Mouse (Mus musculus) ovary, postnatal 36 days (tissue): ENCODE results near the gene Ptma.
"Not testable (repeated sequence)": the region's sequence is repeated elsewhere in the genome, so short reads cannot be mapped to it uniquely, and the experiment has no call there.

Source experiments
- DNase-seq: peaks from one replicate; pipeline ENCODE4 v3.0.0; 2022; ENCODE audit warnings: low spot score, mixed read lengths

Gene Ptma

GRCm38 (mm10) chr1:86526116-86526788 lies at the start of gene Ptma:
TSS of gene Ptma (plus strand) at chr1:86526726.
- peak; percentile 99 for DNase-seq

DNA sequence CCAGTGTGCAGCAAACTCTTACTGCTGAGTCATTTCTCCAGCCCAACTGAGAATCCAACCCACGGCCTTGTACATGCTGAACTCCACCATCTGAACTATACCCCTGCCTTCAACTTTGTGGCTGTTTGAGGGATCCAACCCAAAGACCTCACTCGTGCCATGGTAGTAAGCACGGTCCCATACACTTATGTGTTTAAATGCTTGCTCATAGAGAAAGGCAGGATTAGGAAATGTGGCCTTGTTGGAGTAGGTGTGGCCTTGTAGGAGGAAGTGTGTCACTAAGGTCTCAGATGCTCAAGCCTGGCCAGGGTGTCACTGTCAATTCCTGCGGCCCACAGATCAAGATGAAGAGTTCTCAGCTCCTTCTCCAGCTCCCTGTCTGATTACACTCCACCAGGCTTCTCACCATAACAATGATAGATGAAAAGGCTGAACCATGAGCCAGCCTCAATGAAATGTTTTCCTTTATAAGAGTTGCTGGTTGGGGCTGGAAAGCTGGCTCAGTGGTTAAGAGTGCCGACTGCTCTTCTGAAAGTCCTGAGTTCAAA lies 48.7 kb upstream of the Ptma start:
- DNase-seq = no peak

DNA sequence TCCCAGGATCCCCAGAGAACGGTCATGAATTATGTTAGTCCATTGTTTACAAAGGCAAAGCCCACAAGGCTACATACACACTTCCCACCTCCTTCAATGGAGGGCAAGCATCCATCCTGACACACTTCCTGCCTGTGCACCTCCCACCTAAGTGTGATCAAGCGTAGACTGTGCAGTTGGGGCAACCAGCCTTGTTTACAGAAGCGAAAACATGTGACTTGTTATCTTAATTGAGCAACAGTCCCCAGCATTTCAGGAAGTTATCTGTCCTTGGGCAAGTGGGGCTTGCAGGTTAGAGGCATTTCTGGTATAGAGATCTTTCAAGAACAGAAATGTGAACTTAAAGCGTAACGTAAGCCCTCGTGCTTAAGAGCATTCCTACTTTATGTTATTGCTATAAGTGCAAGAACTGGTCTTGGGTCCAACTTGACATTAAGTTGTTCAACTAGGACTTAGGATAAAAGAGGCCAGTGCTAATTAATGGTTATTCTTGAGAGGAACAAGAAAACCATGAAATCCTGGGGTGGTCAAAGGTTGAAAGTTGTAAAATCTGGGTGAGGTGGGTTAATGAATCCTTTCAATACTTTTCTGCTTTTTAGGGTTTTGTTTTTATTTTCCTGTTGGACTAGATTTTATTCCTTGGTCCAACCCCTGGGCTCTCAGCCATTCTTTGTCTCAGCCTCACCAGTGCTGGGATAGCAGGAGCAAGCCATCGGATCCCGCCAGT lies 47.3 kb upstream of the Ptma start:
- no peak for DNase-seq

GRCm38 (mm10) chr1:86480288-86480687 lies 46.2 kb upstream of the Ptma start:
- no peak for DNase-seq

- DNase-seq = no peak
Measured at GRCm38 (mm10) chr1:86480735-86481447, 45.6 kb upstream of the Ptma start.

GRCm38 (mm10) chr1:86481468-86481867 lies 45.1 kb upstream of the Ptma start:
- DNase-seq = no peak

- no peak for DNase-seq
Measured at GRCm38 (mm10) chr1:86482288-86482687, 44.2 kb upstream of the Ptma start.

- no peak for DNase-seq
Measured at GRCm38 (mm10) chr1:86482761-86483160, 43.8 kb upstream of the Ptma start.

DNA sequence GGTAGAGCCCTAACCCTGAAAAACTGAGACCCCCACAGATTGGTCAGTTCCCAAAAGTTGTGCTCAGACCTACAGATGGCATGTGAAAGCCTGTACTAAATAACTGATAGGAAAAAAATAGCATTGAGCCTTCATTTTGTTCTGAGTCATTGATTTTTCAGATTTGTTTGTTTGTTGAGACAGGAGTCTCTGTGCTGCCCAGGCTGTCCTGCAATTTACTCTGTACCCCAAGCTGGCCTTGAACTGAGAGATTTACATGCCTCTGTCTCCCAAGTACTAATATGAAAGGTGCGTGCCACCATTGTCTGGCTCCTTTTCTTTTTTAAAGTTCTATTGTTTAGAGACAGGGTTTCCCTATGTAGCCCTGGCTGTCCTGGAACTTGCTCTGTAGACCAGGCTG lies 41.2 kb upstream of the Ptma start:
- DNase-seq = no peak

- not testable (repeated sequence) for DNase-seq
Measured at GRCm38 (mm10) chr1:86485858-86486257, 40.7 kb upstream of the Ptma start.

DNA sequence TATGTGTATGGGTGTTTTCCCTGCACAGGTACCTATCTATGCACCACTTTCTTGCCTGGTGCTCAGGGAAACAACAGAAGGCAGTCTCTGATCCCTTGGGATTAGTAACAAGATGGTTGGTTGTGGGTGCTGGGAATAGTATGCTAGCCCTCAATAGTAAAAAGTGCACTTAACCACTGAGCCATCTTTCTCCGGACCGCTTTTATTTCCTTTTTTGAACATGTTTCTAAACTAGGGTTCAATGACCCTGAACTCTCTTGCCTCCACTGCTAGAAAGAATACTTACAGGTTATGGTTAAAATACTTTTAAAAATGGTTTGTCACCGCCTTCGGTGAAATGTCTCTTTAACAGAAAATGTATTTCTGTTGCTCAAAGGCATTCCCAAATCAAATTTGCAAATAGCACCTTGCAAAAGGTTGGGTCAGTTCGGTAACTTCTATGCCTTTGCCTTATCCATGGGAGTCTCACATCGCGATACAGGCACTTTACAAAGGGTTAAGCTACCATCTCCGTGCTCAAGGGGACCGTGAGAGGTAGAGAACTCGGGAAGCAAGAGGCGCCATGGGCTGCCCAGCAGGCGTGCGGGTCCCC lies 39.7 kb upstream of the Ptma start:
- no peak for DNase-seq

DNA sequence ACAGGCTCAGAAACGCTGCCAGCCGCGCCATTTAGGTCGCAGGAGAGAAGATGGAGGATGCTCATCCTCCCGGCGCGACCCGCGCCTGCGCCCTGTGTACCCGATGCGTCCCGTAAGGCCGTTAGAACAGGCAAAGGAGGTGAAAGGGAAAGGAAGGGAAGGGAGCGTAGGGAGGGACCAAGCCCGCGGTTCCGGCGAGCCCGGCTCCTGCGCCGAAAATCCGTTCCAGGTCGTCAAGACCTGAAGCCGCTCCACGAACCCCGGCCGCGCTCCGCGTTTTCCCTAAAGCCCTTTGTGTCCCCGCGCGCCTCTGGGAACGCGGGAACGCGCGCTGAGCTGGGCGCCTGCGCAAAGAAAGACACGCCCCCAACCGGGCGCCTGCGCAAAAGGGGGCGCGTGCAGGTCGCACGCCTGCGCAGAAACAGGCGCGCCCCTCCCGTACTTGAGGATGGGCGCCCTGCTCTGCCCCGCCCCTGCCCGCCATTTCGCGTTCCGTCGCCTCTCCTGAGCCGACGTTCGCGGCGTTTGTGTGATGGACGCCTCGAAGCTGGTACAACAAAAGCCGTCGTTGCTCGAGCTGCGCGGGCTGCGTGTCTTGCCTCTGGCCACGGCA lies 39.1 kb upstream of the Ptma start:
- DNase-seq = peak; percentile 100

GRCm38 (mm10) chr1:86487908-86488314 lies 38.6 kb upstream of the Ptma start:
- DNase-seq = no peak

DNA sequence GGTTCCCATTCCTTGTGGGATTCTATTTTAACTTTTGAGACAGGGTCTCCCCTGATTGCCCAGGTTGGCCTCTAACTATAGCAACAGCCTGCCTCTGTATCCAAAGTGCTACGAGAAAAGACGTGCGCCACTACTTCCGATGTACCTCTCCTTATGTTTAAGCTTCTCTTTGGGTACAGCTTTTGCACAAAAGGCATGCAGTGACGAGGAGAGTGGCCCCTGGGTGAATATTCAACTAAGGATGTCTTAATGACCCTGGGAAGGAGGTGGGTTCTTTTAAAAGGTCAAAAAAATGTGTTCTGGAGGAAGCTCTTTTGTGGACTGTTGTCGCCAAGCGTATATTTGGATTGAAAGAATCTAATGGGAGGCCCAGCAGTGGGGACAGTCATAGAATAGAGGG lies 38.2 kb upstream of the Ptma start:
- no peak for DNase-seq

DNA sequence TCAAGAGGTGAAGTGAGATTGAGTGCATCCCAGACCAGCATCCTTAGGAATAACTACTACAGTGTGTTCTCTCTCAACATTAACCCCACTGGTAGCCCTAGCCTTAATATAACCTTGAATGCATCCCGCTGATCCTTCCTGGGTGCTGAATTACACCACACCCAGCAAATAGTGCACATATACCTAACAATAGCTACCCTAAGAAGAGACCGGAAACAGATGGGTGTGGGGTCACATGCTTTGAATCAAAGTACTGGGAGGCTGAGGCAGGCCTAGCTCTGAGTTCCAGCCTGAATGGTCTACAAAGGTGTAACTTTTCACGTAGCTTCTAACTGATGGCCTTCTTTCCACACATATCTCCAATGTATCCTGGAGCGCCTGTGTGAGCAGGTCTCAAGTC lies 37.8 kb upstream of the Ptma start:
- no peak for DNase-seq

GRCm38 (mm10) chr1:86489901-86490300 lies 36.6 kb upstream of the Ptma start:
- no peak for DNase-seq

DNA sequence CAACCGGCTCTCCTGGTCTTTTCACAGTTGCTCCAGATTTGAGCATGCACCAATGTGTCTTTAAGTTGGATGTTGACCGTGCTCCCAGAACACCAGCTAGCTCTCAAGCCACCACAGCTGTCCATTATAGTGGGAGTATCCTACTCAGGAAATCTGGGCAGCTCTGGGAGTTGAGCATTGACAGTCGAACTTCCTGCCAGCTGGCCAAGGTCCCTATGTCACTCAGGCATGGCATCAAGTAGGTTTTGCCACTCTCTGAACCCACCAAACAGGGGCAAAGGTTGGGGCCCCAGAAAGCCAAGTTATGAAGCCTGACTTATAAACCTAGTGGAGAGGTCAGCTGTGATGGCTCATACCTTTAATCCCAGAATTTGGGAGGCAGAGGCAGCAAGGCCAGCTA lies 35.8 kb upstream of the Ptma start:
- DNase-seq = no peak

GRCm38 (mm10) chr1:86491533-86492094 lies 34.9 kb upstream of the Ptma start:
- DNase-seq = no peak

DNA sequence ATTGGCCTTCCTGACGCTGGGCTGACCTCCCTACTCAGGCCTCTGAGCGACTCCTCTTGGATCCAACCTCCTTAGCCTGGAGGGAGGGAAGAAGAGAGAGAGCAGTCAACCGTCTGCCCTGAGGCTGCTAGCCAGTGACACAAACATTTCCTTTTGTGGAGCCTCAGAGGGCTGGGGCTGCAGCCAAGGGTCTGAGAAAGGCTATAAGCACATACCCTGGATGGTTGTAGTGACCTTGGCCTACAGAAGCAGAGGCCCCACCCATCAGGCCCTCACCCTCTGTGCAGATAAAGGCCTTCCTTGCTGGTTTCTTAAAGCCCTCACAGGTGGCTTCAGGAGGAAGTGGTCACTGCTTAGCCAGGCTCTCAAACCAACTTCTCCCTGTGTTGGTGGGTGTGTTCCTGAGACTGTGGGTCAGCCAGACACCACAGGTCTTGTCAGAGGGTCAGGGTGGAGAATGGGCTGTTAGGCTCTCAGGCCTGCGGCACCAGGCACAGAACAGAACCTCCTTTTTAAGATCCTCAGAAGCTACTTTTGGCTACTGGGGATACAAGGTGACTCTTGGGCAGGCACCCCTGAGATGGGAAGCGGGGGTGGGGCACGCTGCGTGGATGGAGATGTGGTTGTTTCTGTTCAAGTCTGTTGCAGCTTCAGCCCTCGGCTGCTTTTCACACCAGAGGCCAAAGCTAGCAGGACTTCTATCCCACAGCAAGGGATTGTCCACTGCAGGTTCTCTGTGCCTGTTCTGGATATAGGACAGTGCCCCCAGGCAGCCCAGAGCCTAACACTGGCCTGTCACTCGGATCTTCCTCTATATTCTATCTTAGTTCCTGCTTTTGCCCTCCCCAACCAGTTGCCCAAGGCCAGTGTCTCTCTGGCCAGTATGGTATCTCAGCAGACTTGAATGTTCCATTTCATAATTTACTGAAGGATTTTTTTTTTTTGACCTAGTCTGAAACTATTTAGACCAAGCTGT lies 34.1 kb upstream of the Ptma start:
- peak; percentile 45 for DNase-seq

GRCm38 (mm10) chr1:86493783-86494182 lies 32.7 kb upstream of the Ptma start:
- no peak for DNase-seq
